Mouse (Mus musculus) hematopoietic stem cell, adult 5-6 weeks (primary cell): ENCODE data around the gene B4galt5. TPM values are rescaled to one million over a fixed set of nuclear protein-coding genes. Genes with fewer than 3 reads are reported as not detected.

ENCODE experiments used
- ATAC-seq, 2 experiments: fragments of 125-278 bp in 1 of 2; replicated peaks in 1 of 2; 2 replicates each; pipeline ENCODE4 v1.8.0; 2016 to 2017; ENCODE audit warnings: inconsistent platforms in 2 of 2, mild to moderate bottlenecking in 2 of 2, moderate number of reproducible peaks in 2 of 2, low read depth in 1 of 2, moderate TSS enrichment in 1 of 2; ENCODE audit not compliant: low FRiP score in 2 of 2, poor library complexity in 2 of 2, severe bottlenecking in 2 of 2, insufficient read depth in 1 of 2, low TSS enrichment in 1 of 2
- total RNA-seq: library from RNA; stranded (forward); fragments of 172-1452, 232-1000 nt; gene quantifications from 2 replicates; pipeline ENCODE4 v1.2.3, GENCODE M21; 2017

The B4galt5 gene
- total RNA-seq, 1 experiment from 2014 or later = 21.1 TPM

DNA sequence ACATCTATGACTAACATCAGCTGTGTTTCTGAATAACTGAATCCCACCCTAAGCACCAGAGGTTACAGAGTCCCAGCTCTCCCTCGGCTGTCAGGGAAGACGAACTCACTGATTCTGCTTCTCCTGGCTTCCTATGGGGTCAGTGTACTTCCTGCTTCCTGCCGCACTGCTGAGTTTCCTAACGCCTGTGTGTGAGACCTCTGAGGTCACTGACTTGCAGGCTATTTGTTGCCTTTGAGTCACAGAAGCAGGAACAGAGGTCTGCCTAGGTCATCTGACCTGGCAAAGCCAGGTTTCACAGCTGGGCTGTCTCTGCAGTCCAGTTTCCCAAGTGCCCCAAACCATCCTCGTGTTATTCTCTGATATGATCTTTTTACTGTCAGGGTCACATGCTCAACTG lies 30.0 kb downstream of the B4galt5 start:
- ATAC-seq = peak; percentile 66 to 80

DNA sequence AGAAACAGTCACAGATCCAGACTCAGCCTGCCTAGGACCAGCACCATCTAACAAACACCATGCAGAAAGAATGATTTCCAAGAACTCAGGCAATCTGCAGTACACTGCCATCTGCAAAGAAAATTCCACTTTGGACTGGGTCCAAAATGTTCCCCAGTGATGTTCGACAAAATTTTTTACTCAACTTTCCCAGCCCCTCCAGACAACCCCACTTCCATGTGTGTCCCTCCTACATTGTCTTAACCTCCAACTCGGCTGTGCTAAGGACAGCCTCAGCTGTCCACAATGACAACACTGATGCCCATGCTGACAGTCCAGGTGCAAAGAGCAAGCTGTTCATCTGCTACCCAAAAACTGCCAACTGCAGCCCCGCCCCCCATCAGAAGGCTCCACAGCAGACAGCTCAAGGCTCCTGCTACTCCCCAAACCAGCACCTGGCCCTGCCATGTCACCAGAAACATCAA lies 32.2 kb downstream of the B4galt5 start:
- no peak for ATAC-seq

DNA sequence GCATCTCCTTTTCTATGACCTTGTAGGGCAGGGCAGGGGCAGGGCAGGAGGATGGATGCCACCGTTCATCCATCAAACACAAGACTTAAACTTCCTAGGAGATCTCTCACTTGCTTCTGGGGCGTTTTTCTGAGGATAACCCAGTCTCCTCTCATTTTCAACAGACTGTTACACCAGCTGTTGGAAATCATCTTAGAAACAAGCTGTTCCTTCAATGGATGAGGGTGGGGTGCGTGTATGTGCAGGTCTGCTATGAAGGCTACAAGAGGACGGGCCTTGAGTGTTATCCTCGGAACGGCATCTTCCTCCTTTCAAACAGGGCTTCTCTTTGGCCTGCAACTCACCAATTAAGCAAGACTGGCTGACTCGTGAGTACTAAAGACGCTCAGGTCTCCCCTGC lies 34.5 kb downstream of the B4galt5 start:
- ATAC-seq = no peak

DNA sequence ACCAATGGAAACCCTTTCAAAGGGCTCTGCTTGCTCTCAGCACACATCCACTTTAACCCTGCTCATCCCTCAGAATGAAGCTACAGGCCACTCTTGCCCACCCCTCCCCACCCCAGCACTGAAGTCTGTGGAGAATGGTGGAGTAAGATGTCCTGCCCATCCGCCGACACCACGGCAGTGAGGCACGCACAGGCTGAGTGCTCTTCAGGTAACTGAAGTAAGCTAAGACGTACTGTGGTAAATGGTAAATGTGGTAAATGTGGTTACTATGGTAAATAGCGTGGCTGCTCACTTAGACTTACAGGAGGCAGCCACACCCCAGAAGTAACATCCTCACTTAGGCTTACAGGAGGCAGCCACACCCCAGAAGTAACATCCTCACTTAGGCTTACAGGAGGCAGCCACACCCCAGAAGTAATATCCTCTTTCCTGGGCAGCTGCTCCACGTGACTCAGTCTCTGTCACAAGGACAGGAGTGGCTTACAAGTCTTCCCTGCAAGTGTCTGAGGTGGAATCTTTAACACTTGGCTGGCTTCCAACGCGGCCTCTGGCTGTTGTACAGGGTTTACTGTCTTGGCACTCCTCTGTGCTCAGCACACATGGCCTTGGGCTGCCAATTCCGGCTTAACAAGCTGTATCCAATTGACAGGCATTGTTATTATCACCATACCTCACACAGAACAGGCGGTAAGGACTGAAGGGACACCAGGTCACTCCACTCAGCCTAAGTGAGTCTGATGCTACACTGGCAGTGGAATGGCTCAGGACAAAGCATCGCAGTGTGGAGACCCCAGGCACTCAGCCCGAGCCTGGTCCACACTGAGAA lies 35.3 kb downstream of the B4galt5 start:
- ATAC-seq = peak in 1 of 2 experiments; percentile 75; a peak in 2 of 4 replicates

DNA sequence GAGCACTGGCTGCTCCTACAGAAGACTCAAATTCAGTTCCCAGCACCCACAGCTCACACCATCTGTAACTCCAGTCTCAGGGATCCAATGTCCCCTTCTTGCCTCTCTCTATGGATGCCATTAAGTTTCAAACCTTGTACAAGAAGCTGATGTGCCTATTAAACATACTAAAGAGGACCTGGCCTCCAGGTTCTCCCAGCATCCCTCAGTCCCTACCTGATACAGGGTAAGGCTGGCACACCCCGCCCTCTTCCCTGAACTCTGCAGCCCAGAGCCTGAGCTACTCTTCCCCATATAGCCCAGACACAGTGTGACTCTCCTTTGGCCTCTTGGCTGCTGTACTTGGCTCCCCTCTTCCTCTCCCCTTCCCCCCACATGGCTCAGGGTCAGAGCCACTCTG lies 38.9 kb downstream of the B4galt5 start:
- no peak for ATAC-seq

DNA sequence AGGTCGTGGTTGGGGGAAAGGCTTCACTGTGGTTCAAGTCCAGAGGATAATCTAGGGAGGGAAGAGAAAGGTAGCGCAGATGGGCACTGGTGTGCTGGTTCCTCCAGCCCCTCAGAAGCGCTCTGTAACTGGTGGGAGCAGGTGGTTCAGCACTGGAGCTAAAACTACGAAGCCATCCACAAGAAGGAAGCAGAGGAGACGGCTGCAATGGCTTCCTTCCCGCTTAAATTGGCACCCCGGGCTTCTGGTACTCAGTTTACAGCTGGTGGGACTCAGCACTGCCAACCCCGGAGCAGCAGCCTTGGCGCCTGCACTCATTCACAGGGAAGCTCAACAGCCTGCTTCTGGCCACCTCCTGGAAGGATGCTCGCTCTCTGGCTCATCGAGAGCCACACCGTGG lies 39.7 kb downstream of the B4galt5 start:
- ATAC-seq = no peak

DNA sequence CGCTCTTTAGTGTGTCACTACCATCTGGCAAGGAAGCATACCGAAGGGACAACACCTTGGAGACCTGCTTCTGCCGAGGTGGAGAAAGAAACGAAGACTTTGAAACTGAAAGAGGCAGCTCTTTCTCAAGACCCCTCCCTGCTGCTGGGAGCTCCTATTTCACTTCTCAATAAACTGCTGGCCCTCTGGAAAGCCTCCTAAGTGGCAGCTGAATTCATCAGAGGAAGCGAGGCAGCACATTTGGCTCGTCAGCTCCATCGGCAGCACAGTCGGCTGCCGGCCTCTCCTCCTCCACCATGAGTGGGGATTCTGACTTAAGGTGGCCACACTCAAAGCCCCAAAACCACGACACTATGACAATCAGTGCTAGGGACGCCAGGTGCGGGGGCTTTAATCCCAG lies 41.3 kb downstream of the B4galt5 start:
- no peak for ATAC-seq

DNA sequence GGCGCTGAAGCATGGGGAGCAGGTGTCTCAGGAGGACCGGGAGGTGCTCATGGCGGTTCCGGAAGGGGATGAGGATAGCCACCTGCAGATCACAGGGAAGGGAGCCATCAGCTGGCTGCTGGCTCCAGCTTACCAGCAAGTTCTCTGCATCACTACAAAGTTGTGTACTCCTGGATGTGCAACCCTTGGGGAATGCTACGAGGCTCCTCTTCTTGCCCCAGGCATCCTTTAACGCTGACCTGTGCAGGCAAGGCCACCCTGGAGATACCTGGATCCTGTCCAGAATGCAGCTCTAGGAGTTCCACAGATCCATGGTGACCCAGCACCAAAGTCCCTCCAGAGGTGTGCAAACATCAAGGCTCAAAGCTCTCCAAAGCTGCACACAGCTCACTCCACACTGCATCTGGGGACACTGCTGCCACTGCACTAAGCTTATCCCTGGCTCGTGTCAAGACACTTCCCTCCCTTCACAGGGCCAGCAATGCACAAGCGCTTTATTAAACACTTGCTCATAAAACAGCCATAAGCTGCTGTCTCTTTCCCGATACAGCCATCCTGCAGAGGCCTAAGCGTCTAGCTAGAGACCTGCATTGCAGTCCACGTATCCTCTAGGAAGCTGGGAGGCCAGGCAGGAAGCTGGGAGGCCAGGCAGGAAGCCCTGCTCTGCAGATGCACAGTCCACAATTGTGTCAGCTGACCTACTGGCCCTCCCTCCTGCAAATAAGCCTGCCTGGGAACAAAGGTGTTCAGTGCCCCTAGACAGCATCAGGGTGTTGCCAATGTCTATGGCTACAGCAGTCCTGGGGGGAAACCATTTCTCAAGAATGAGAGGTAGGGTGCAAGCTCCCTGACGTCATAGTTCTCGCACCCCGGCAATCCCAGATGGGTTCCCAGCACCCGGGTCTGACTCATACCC lies 42.1 kb downstream of the B4galt5 start:
- no peak for ATAC-seq

DNA sequence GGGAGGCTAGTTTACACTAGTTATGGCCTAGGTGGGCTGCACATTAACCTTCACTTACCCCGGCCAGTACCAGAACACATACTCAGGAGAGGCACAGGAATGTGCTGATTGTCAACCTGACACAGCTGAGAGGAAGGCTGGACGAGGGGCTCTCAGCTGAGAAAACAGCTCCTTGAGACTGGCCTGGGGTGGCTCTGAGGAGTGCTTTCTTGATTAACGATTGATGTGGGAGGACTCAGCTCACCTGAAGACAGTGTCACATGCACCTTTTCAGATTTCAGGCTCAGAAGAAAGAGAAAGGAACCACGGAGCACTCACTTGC lies 42.7 kb downstream of the B4galt5 start:
- ATAC-seq = no peak

DNA sequence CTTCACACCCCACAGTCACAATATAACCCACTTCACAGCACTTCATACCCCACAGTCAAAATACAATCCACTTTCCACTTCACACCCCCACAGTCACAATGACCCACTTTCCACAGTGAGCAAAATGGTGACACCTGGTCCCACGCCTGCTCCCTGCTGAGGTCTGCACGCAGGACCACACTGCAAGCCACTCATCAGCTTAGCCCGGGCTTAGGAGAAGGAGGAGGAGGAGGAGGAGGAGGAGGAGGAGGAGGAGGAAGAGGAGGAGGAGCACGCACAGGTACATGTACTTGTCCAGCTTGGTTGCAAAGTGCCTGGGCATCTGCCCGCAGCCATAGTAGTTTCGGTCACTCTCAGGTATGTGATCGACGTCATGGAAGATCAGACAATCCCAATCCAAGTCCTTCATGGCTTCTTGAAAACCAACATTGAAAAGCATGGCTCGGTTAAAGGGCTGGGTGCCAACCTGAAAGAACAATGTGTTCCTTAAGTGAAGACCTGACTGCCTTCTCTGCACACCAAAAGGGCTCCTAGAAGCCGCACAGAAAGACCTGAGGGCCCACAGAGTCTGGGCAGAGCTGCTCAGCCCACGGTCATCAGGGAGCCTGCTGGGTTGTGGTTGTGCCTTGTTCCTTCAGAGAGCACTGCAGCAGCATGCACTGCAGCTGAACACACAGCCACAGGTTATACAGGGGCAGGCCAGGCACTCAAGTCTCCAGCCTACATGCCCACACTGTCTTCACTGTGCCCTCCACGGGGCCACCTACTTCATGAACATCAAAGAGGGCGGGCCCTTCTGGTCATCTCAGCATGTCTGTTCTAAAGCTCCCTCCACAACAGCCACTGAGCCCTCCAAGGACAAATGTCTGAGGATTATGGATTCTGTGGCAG lies 43.4 kb downstream of the B4galt5 start:
- no peak for ATAC-seq

DNA sequence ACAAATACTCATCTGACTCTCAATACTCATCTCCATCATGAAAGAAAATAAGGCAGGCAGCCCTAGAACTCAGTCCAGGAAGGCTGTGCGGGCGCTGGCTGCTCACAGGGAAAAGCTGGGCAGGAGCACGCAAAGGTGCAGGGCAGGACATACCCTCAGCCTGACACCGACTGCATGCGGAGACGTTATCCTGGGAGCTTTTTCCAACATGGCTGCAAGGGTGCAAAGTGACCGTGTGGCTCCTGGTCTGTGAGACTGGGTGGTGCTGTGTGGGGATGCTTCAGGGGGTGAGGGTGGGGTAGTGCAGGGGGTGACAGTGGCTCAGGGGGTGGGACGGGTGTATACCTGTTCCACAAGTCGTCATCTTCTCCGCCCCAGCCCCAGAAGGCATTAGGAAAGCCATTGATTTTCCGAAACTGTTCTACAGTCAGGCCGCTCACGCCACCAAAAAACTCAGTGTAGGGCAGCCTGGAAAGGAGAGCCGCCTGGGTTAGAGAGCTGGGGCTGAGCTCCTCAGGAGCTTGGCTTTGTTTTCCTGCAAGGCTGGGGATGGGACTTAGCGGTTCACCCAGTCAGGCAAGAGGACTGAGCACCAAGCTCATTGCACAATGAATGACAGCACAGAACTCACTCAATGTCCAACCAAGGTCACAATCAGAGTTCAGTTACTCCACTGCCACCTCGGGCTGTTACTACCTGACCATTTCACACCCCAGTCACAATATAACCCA lies 44.2 kb downstream of the B4galt5 start:
- ATAC-seq = no peak

DNA sequence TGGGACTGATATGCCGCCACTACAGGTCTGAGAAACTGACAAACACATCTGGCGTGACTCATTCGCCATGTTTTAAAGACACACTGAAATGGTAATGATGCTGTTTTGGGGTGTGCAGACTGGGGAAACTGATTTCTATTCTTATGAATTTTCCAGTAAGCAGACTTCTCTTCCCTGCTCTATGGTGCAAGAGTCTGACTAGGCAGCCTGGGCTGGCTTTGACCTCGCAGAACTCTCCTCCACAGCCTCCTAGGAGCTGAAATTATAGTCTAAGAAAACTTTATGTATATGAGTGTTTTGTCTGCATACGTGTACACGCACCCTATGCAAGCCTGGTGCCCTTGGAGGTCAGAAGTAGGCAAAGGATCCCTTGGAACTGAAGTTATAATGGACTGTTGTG lies 45.2 kb downstream of the B4galt5 start:
- ATAC-seq = no peak

DNA sequence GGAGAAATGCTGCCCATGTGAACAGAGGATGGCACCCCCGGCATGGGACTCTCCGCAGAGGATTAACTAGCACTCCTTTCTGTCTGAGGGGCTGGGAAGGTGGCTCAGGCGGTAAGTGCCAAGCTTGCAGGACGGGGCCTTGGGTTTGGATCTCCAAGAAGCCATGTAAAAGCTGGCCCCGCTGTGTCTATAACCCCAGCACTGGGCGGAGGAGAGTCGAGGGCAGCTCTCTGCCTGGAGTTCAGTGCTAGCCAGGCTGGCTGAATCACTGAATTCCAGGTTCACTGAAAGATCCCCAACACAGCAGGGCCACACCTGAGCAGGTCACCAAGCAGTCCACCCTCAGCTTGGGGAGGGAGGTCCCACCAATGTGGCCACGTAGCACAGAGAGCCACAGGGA lies 45.8 kb downstream of the B4galt5 start:
- no peak for ATAC-seq

DNA sequence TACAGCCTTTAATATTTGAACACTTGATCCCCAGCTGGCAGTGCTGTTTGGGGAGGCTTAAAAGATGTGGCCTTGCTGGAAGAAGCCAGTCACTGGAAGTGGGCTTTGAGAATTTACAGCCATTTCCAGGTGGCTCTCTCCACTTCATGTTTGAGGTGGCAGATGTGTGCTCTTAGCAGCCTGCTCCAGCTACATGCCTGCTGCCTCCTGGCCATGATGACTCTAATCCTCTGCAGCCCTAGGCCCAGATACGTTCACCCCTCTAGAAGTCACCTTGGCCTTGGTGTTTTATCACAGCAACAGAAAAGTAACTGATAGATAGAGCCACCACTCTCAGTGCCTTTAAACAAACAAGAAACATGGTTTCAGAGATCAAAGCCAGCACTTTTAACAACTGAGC lies 46.3 kb downstream of the B4galt5 start:
- ATAC-seq = no peak

DNA sequence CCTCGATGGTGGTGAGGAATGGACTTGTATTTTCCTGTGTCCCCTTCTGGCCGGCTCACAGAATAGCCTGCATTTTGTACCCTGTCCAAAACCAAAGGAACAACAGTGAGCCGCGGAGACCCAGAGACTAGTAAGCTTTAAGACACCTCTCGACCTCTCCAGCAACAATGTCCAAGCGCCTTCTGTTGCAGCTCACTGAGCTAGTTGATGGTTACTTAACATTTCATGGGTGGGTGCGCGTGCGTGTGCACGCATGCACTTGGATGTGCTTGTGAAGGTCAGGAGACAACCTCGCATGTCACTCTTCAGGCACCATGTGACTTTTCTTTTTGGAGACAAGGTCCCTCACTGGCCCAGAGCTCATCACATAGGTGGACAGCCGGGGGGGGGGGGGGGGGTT lies 47.0 kb downstream of the B4galt5 start:
- ATAC-seq = no peak

DNA sequence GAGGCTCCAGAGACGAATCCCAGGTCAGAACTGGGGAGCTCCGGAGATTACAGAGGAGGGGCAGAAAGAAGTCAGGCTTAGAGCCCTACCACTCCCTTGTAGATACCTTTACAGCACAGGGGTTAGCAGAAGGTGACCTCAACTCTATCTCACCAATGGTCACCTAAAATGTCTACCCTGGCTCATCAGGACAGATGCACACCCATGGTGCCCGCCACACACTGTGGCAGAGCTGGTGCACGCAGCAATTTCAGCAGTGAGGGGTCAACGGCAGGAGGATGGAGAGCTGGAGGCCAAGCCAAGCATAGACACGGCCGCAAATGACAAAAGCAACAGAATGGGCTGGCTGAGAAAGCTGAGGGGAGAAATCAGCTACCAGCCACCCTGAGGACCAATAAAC lies 47.4 kb downstream of the B4galt5 start:
- no peak for ATAC-seq

DNA sequence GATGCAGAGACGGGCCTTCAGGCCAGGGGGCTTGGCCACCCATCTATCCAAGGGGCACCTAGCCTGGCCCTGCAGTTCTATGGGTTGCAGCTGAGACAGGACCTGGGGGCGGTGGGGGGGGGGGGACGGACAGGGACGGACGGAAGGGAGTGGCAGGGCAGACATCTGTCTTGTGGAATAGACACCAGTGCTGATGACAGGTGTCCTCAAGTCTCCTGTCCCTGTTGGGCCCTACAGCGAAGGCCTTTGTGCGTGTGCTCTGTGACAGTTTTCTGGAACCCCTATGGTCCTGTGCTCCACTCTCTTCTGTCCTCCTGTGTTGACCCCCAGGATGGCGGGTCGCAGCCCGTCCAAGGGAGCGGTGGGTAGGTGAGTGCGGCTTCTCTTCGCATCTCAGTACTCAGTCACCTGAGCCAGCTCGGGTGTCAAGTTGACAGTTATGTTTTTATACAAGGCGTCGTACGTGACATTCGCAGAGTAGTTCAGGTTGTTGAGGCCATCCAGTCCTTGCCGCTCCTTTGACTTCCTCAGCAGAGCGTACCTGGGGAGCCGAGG lies 48.0 kb downstream of the B4galt5 start:
- ATAC-seq = no peak
